Mouse (Mus musculus) neural tube, embryonic 15.5 days (tissue): ENCODE data around the gene Pcbp2. TPM values are rescaled to one million over a fixed set of nuclear protein-coding genes. Genes with fewer than 3 reads are reported as not detected.

ENCODE experiments used
- ATAC-seq: fragments of 200-750 bp; cut with Nextera tagmentation; 2 replicates; pipeline ENCODE4 v1.8.0; 2017; ENCODE audit warnings: mild to moderate bottlenecking, moderate TSS enrichment, moderate library complexity; ENCODE audit not compliant: low FRiP score
- H3K27ac ChIP-seq: fragments of 300-500 bp; sonication (generic); replicated peaks from 2 replicates; pipeline ENCODE4 v1.5.1; 2015; ENCODE audit warnings: mild to moderate bottlenecking, inconsistent platforms
- H3K27me3 ChIP-seq: fragments of 300-500 bp; sonication (generic); replicated peaks from 2 replicates; pipeline ENCODE4 v1.6.1; 2015; ENCODE audit warnings: inconsistent platforms
- H3K36me3 ChIP-seq: fragments of 300-500 bp; sonication (generic); 2 replicates; pipeline ENCODE4 v1.6.1; 2015; ENCODE audit warnings: inconsistent platforms
- H3K4me1 ChIP-seq: fragments of 300-500 bp; sonication (generic); 2 replicates; pipeline ENCODE4 v1.6.1; 2015; ENCODE audit warnings: inconsistent platforms
- H3K4me2 ChIP-seq: fragments of 300-500 bp; sonication (generic); 2 replicates; pipeline ENCODE4 v1.6.1; 2015; ENCODE audit warnings: inconsistent platforms, mild to moderate bottlenecking, moderate library complexity
- H3K4me3 ChIP-seq: fragments of 300-500 bp; sonication (generic); replicated peaks from 2 replicates; pipeline ENCODE4 v1.5.1; 2015; ENCODE audit warnings: mild to moderate bottlenecking, inconsistent platforms
- H3K9ac ChIP-seq: fragments of 300-500 bp; sonication (generic); replicated peaks from 2 replicates; pipeline ENCODE4 v1.6.1; 2015; ENCODE audit warnings: mild to moderate bottlenecking, inconsistent platforms
- H3K9me3 ChIP-seq: fragments of 300-500 bp; sonication (generic); replicated peaks from 2 replicates; pipeline ENCODE4 v1.6.1; 2016; ENCODE audit warnings: inconsistent platforms
- WGBS: fragments of 180-500 bp; shearing (Covaris S2); methylation state at CpG from one replicate; pipeline ENCODE4 v1.1.7; 2015; ENCODE audit warnings: mixed read lengths; 5-methylcytosine and 5-hydroxymethylcytosine counted together
- polyA plus RNA-seq: library from polyadenylated mRNA; unstranded; fragments of >200 nt; fragmentation: Nextera tagmentation; extraction: Ambion mirVana; gene quantifications from 2 replicates; pipeline ENCODE4 v1.2.1, GENCODE M21; 2015

Gene Pcbp2
- polyA plus RNA-seq, 1 experiment from 2014 or later = 117 TPM

GRCm38 (mm10) chr15:102468675-102469370 is 1.5 kb upstream of the Pcbp2 start:
- no peaks in the 10 kb centered on the region for H3K27me3 ChIP-seq
- 0 out of 2 replicates have a peak, but pooled peaks cover 2% of the 10 kb centered on the region for H3K36me3 ChIP-seq
- no peaks in the 10 kb centered on the region for H3K9me3 ChIP-seq
- no peak for ATAC-seq
- no peak overlapping the region for H3K9ac ChIP-seq
- peaks cover 17% of the 10 kb centered on the region for H3K4me1 ChIP-seq
- WGBS = 97% methylated on average over 9 of the region's 9 CpGs
- no peak overlapping the region for H3K4me3 ChIP-seq
- H3K4me2 ChIP-seq = no peak overlapping the region
- H3K27ac ChIP-seq = no peak overlapping the region

- Histone ChIP-seq H3K36me3 (peaks cover 21% of the 10 kb centered on the region), H3K27me3 (no peaks in the 10 kb centered on the region), H3K27ac (peak overlapping the region; percentile 95), H3K4me3 (peak overlapping the region; percentile 79), H3K4me2 (peak overlapping the region; percentile 59), H3K9me3 (no peaks in the 10 kb centered on the region), H3K9ac (peak overlapping the region; percentile 86), H3K4me1 (peaks cover 17% of the 10 kb centered on the region)
- ATAC-seq = peak; percentile 77
- 1% methylated on average over 41 of the region's 67 CpGs for WGBS
Observed at GRCm38 (mm10) chr15:102470605-102471294, 411 bp downstream of the Pcbp2 start.

GRCm38 (mm10) chr15:102471295-102471645 is 931 bp downstream of the Pcbp2 start:
- Histone ChIP-seq H3K4me2 (peak overlapping the region; percentile 59), H3K27me3 (no peaks in the 10 kb centered on the region), H3K36me3 (peaks cover 26% of the 10 kb centered on the region), H3K27ac (peak overlapping the region; percentile 95), H3K9me3 (no peaks in the 10 kb centered on the region), H3K9ac (peak overlapping the region; percentile 86), H3K4me1 (peaks cover 17% of the 10 kb centered on the region), H3K4me3 (peak overlapping the region; percentile 79)
- 3% methylated on average over 10 of the region's 10 CpGs for WGBS
- no peak for ATAC-seq

GRCm38 (mm10) chr15:102471727-102472126 is 1.4 kb downstream of the Pcbp2 start:
- H3K4me2 ChIP-seq = peak overlapping the region; percentile 59
- H3K36me3 ChIP-seq = peaks cover 30% of the 10 kb centered on the region
- H3K9me3 ChIP-seq = no peaks in the 10 kb centered on the region
- H3K4me3 ChIP-seq = peak overlapping the region; percentile 79
- peaks cover 17% of the 10 kb centered on the region for H3K4me1 ChIP-seq
- no peaks in the 10 kb centered on the region for H3K27me3 ChIP-seq
- no peak overlapping the region for H3K27ac ChIP-seq
- no peak for ATAC-seq
- peak overlapping the region; percentile 86 for H3K9ac ChIP-seq

GRCm38 (mm10) chr15:102473246-102473645 is 2.9 kb downstream of the Pcbp2 start:
- H3K27me3 ChIP-seq = no peaks in the 10 kb centered on the region
- ATAC-seq = no peak
- peaks cover 39% of the 10 kb centered on the region for H3K36me3 ChIP-seq
- 81% methylated on average over 2 of the region's 2 CpGs for WGBS
- no peak overlapping the region for H3K4me3 ChIP-seq
- no peak overlapping the region for H3K27ac ChIP-seq
- H3K9ac ChIP-seq = no peak overlapping the region
- no peaks in the 10 kb centered on the region for H3K9me3 ChIP-seq
- no peak overlapping the region for H3K4me2 ChIP-seq
- H3K4me1 ChIP-seq = peaks cover 17% of the 10 kb centered on the region

GRCm38 (mm10) chr15:102474520-102474919 is 4.2 kb downstream of the Pcbp2 start:
- H3K4me1 ChIP-seq = peaks cover 17% of the 10 kb centered on the region
- H3K27ac ChIP-seq = no peak overlapping the region
- peaks cover 50% of the 10 kb centered on the region for H3K36me3 ChIP-seq
- H3K9ac ChIP-seq = no peak overlapping the region
- no peak overlapping the region for H3K4me3 ChIP-seq
- WGBS = 89% methylated on average over 2 of the region's 2 CpGs
- H3K27me3 ChIP-seq = no peaks in the 10 kb centered on the region
- no peaks in the 10 kb centered on the region for H3K9me3 ChIP-seq
- no peak for ATAC-seq
- H3K4me2 ChIP-seq = no peak overlapping the region

GRCm38 (mm10) chr15:102483136-102483535 is 12.8 kb downstream of the Pcbp2 start:
- Histone ChIP-seq H3K27me3 (no peaks in the 10 kb centered on the region), H3K36me3 (peaks cover 77% of the 10 kb centered on the region), H3K9me3 (no peaks in the 10 kb centered on the region), H3K4me3 (no peak overlapping the region), H3K4me1 (no peaks in the 10 kb centered on the region), H3K4me2 (no peak overlapping the region), H3K27ac (no peak overlapping the region), H3K9ac (no peak overlapping the region)
- 91% methylated on average over 3 of the region's 3 CpGs for WGBS
- ATAC-seq = no peak

- no peaks in the 10 kb centered on the region for H3K27me3 ChIP-seq
- peaks cover 83% of the 10 kb centered on the region for H3K36me3 ChIP-seq
- no peak overlapping the region for H3K27ac ChIP-seq
- no peak overlapping the region for H3K4me2 ChIP-seq
- H3K9me3 ChIP-seq = no peaks in the 10 kb centered on the region
- no peak overlapping the region for H3K9ac ChIP-seq
- WGBS = 91% methylated on average over 12 of the region's 12 CpGs
- no peak for ATAC-seq
- H3K4me1 ChIP-seq = no peaks in the 10 kb centered on the region
- H3K4me3 ChIP-seq = no peak overlapping the region
Observed at GRCm38 (mm10) chr15:102485853-102486252, 15.5 kb downstream of the Pcbp2 start.

- Histone ChIP-seq H3K36me3 (peaks cover 78% of the 10 kb centered on the region), H3K9ac (no peak overlapping the region), H3K9me3 (no peaks in the 10 kb centered on the region), H3K4me3 (no peak overlapping the region), H3K27ac (no peak overlapping the region), H3K27me3 (no peaks in the 10 kb centered on the region), H3K4me2 (no peak overlapping the region), H3K4me1 (no peaks in the 10 kb centered on the region)
- WGBS = 65% methylated on average over 1 of the region's 1 CpGs
- ATAC-seq = no peak
Observed at GRCm38 (mm10) chr15:102487664-102488063, 17.3 kb downstream of the Pcbp2 start.

- Histone ChIP-seq H3K4me1 (no peaks in the 10 kb centered on the region), H3K27ac (no peak overlapping the region), H3K9ac (no peak overlapping the region), H3K9me3 (no peaks in the 10 kb centered on the region), H3K36me3 (peaks cover 69% of the 10 kb centered on the region), H3K4me2 (no peak overlapping the region), H3K4me3 (no peak overlapping the region), H3K27me3 (no peaks in the 10 kb centered on the region)
- 85% methylated on average over 3 of the region's 3 CpGs for WGBS
- ATAC-seq = no peak
Observed at GRCm38 (mm10) chr15:102498322-102498721, 28.0 kb downstream of the Pcbp2 start.

- no peak for ATAC-seq
- WGBS = 80% methylated on average over 3 of the region's 3 CpGs
- H3K36me3 ChIP-seq = peaks cover 71% of the 10 kb centered on the region
Observed at GRCm38 (mm10) chr15:102499370-102499769, 29.0 kb downstream of the Pcbp2 start.

GRCm38 (mm10) chr15:102499851-102500250 is 29.5 kb downstream of the Pcbp2 start:
- H3K4me1 ChIP-seq = no peaks in the 10 kb centered on the region
- H3K27ac ChIP-seq = no peak overlapping the region
- 88% methylated on average over 6 of the region's 6 CpGs for WGBS
- no peak for ATAC-seq
- H3K9me3 ChIP-seq = no peaks in the 10 kb centered on the region
- H3K4me2 ChIP-seq = no peak overlapping the region
- no peak overlapping the region for H3K4me3 ChIP-seq
- no peak overlapping the region for H3K9ac ChIP-seq
- H3K36me3 ChIP-seq = peaks cover 73% of the 10 kb centered on the region
- H3K27me3 ChIP-seq = no peaks in the 10 kb centered on the region

More at GRCm38 (mm10) chr15:102499370-102499769, 29.0 kb downstream of the Pcbp2 start:
- no peak overlapping the region for H3K4me3 ChIP-seq
- H3K9me3 ChIP-seq = no peaks in the 10 kb centered on the region
- no peak overlapping the region for H3K27ac ChIP-seq
- no peaks in the 10 kb centered on the region for H3K27me3 ChIP-seq
- H3K4me2 ChIP-seq = no peak overlapping the region
- H3K9ac ChIP-seq = no peak overlapping the region
- no peaks in the 10 kb centered on the region for H3K4me1 ChIP-seq
